Mouse (Mus musculus) heart, postnatal 0 days (tissue): ENCODE results near the gene Zfp870.

ENCODE experiments used
- CTCF ChIP-seq: IDR thresholded peaks from 2 replicates; pipeline ENCODE4 v1.5.1; 2016; ENCODE audit warnings: antibody characterized with exemption, control low read depth, low read depth
- EP300 ChIP-seq: IDR thresholded peaks from 2 replicates; pipeline ENCODE4 v1.6.1; 2016; ENCODE audit warnings: antibody characterized with exemption, low read depth

DNA sequence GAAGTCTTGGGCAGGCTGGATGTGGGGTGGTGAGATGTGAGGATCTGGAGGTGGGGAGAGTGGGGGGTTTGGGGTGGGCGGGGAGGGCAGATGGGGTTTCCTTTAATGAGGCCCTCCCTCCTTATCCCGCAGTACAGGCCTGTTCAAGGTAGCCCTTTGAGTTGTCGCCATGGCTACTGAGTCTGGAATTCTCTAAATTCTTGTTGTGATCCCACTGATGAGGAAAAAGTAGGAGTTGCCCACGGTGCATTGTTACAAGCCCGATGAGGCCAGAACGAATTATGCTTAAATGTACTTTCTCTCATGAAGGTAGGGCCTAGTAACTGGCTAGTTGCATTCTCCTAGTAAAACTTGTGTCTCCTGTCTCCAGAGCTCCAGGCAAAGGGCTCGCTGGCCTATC lies 39.9 kb downstream of the Zfp870 start:
- no peak for TF ChIP-seq CTCF
- no peak for TF ChIP-seq EP300
